Mouse (Mus musculus) lung, embryonic 16.5 days (tissue): Measurements from ENCODE around the gene Wfdc16. TPM values are rescaled to one million over a fixed set of nuclear protein-coding genes. Genes with fewer than 3 reads are reported as not detected.

Experiments used
- polyA plus RNA-seq: library from polyadenylated mRNA; unstranded; fragments of >200 nt; fragmentation: Nextera tagmentation; extraction: Ambion mirVana; gene quantifications from 2 replicates; pipeline ENCODE4 v1.2.1, GENCODE M21; 2015

Wfdc16 gene
- polyA plus RNA-seq, 1 experiment from 2014 or later = not detected

Other genes with a start within 250 kb of the Wfdc16 start
- gene Slpi, start 249.7 kb downstream of the Wfdc16 start, polyA plus RNA-seq = 1.8 and 2.8 TPM in 2 replicates
- 16.8 and 21.9 TPM in 2 replicates for gene Rbpjl, start 235.7 kb downstream of the Wfdc16 start, polyA plus RNA-seq
- 46.8 and 54.9 TPM in 2 replicates for gene Matn4, start 233.6 kb downstream of the Wfdc16 start, polyA plus RNA-seq
- gene Sdc4, start 194.9 kb downstream of the Wfdc16 start, polyA plus RNA-seq = 226 and 247 TPM in 2 replicates
- gene Sys1, start 181.8 kb downstream of the Wfdc16 start, polyA plus RNA-seq = 59.9 and 62.3 TPM in 2 replicates
- 7.9 and 15.2 TPM in 2 replicates for gene Gm20458, start 177.8 kb downstream of the Wfdc16 start, polyA plus RNA-seq
- gene Trp53tg5, start 165.1 kb downstream of the Wfdc16 start, polyA plus RNA-seq = not detected in 2 replicates
- gene Dbndd2, start 152.7 kb downstream of the Wfdc16 start, polyA plus RNA-seq = 13.0 and 23.4 TPM in 2 replicates
- 62.0 and 63.2 TPM in 2 replicates for gene Pigt, start 141.3 kb downstream of the Wfdc16 start, polyA plus RNA-seq
- gene Wfdc2, start 76.4 kb downstream of the Wfdc16 start, polyA plus RNA-seq = 486 and 558 TPM in 2 replicates
- not detected in 2 replicates for gene Spint3, start 65.3 kb downstream of the Wfdc16 start, polyA plus RNA-seq
- 0.92 and 1.4 TPM in 2 replicates for gene Wfdc6a, start 53.3 kb downstream of the Wfdc16 start, polyA plus RNA-seq
- not detected in 2 replicates for gene Eppin, start 45.2 kb downstream of the Wfdc16 start, polyA plus RNA-seq
- gene Wfdc6b, start 25.3 kb downstream of the Wfdc16 start, polyA plus RNA-seq = not detected in 2 replicates
- gene Wfdc8, start 25.2 kb downstream of the Wfdc16 start, polyA plus RNA-seq = not detected in 2 replicates
- 0.50 TPM in 1 of 2 replicates, not detected in the other for gene Wfdc10, start 17.2 kb upstream of the Wfdc16 start, polyA plus RNA-seq
- gene Wfdc9, start 17.8 kb upstream of the Wfdc16 start, polyA plus RNA-seq = not detected in 2 replicates
- not detected in 2 replicates for gene Wfdc11, start 35.3 kb upstream of the Wfdc16 start, polyA plus RNA-seq
- gene Wfdc13, start 46.3 kb upstream of the Wfdc16 start, polyA plus RNA-seq = 0.20 and 0.46 TPM in 2 replicates
- not detected in 2 replicates for gene Spint4, start 59.7 kb upstream of the Wfdc16 start, polyA plus RNA-seq
- gene Spint5, start 76.5 kb upstream of the Wfdc16 start, polyA plus RNA-seq = not detected in 2 replicates
- gene Wfdc3, start 107.1 kb upstream of the Wfdc16 start, polyA plus RNA-seq = 2.0 and 2.9 TPM in 2 replicates
- gene Dnttip1, start 107.2 kb upstream of the Wfdc16 start, polyA plus RNA-seq = 61.3 and 71.9 TPM in 2 replicates
- 494 and 533 TPM in 2 replicates for gene Ube2c, start 131.1 kb upstream of the Wfdc16 start, polyA plus RNA-seq
- 27.9 and 94.5 TPM in 2 replicates for gene Tnnc2, start 141.2 kb upstream of the Wfdc16 start, polyA plus RNA-seq
- 23.9 and 30.6 TPM in 2 replicates for gene Snx21, start 147.0 kb upstream of the Wfdc16 start, polyA plus RNA-seq
- gene Acot8, start 166.1 kb upstream of the Wfdc16 start, polyA plus RNA-seq = 21.9 and 24.5 TPM in 2 replicates
- 7.9 and 8.9 TPM in 2 replicates for gene Zswim3, start 166.3 kb upstream of the Wfdc16 start, polyA plus RNA-seq
- gene Zswim1, start 183.9 kb upstream of the Wfdc16 start, polyA plus RNA-seq = 16.6 and 16.9 TPM in 2 replicates
- gene Spata25, start 189.7 kb upstream of the Wfdc16 start, polyA plus RNA-seq = not detected in 2 replicates
- gene Ctsa, start 194.1 kb upstream of the Wfdc16 start, polyA plus RNA-seq = 156 and 161 TPM in 2 replicates
- 7.1 and 7.8 TPM in 2 replicates for gene Neurl2, start 194.7 kb upstream of the Wfdc16 start, polyA plus RNA-seq
- 193 and 203 TPM in 2 replicates for gene Pltp, start 218.9 kb upstream of the Wfdc16 start, polyA plus RNA-seq
- 75.3 and 75.8 TPM in 2 replicates for gene Pcif1, start 240.5 kb upstream of the Wfdc16 start, polyA plus RNA-seq